Mouse (Mus musculus) gonadal fat pad, adult 2 months (tissue): ENCODE results near the gene Bcdin3d. TPM values are rescaled to one million over a fixed set of nuclear protein-coding genes. Genes with fewer than 3 reads are reported as not detected.
"Not testable (repeated sequence)": the region's sequence is repeated elsewhere in the genome, so short reads cannot be mapped to it uniquely, and the experiment has no call there.

Experiments used
- DNase-seq: peaks from one replicate; pipeline ENCODE4 v3.0.0-alpha.2; 2012; ENCODE audit warnings: low read depth
- polyA plus RNA-seq: library from polyadenylated mRNA; depleted of rRNA; stranded (reverse); fragments of >200 nt; gene quantifications from 2 replicates; pipeline ENCODE4 v1.2.3, GENCODE M21; 2012

Gene Bcdin3d
- polyA plus RNA-seq, 1 experiment = 6.3 TPM

- no peak for DNase-seq
These were observed 542 bp downstream of the Bcdin3d start for GRCm38 (mm10) chr15:99473801-99474575.

GRCm38 (mm10) chr15:99472972-99473371, 1.6 kb downstream of the Bcdin3d start:
- no peak for DNase-seq

- DNase-seq = no peak
These were observed 2.9 kb downstream of the Bcdin3d start for GRCm38 (mm10) chr15:99471677-99472063.

DNA sequence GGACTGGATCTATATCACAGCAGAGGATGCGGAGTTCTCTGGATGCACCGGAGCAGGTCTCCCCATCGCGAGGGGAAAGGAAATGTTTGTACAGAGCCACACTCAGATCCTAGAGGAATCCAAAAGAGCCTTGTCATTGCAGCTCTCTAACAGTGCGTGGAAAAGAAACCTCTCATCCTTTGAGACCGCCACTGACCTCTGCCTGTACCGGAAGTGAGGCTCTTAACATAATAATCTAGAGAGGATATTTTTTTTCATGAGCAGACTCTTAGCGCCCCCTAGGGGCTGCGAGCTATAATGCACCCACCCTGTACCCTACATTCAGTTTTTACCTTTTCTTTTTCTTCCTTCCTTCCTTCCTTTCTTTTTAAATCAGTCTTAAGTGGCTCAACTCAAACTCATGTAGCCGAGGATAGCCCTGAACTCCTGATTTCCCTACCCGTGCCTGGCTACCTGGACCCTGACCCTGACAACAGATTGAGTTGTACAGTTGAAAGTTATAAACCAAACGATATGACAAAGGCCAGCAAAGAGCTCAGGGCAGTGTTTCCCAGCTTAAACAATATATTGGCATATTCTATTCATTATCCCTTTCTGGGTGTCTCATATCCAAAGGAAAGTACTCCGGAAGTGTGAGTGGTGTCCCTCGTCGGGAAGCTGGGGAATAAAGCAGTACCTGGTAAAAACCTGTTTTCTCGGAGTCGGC, 3.4 kb downstream of the Bcdin3d start:
- DNase-seq = no peak

DNA sequence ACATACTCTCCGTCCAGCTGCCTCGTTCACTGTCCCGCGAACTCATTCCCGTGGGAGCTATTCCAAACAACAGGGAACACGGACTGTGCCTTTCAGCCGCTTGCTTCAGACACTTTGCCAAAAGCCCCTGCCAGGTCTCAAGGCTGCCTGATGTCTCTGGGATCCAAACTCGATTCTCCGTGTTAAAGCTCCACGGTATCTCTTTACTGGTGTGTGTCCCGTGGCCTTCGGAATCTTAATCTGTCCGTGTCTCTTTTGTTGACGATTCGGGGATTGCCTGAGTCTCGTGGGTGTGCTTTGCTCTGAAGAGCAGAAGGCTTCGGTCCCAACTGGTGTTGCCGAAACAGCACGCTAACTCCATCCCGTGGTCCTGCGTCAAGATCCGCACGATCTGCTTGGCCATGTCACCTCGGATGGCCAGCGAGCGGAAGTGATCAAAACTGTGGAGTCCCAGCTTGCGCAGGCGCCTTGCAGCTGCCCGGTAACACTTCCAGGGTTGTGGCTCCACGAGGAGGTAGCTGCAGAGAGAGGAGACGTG, 4.2 kb downstream of the Bcdin3d start:
- DNase-seq = no peak

GRCm38 (mm10) chr15:99469736-99470135, 4.8 kb downstream of the Bcdin3d start:
- no peak for DNase-seq

GRCm38 (mm10) chr15:99469067-99469466, 5.5 kb downstream of the Bcdin3d start:
- no peak for DNase-seq

DNA sequence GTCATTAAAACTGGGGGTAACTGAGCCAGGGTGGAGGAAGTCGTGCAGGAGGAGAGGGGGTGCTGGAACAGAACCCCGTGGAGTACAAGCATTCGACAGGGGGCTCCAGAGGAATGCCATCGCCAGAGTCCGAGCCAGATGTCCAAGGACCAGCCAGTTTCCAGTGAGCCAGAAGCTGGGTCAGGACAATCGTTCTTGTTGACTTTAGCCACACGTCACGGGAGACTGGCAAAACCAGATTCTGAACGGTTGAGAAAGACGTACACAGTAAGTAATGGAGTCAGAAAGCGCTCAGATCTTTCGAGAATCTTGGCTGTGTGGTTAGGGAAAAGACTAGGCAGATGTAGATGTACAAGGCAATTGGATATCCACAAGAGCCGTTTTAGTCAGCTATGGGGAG, 11.3 kb downstream of the Bcdin3d start:
- no peak for DNase-seq

- DNase-seq = no peak
These were observed 16.7 kb downstream of the Bcdin3d start, which contains the start of gene Nckap5l for GRCm38 (mm10) chr15:99457606-99458401. Nckap5l (minus strand) TSS chr15:99457748.

GRCm38 (mm10) chr15:99456963-99457605, 17.4 kb downstream of the Bcdin3d start:
- DNase-seq = no peak

- DNase-seq = no peak
These were observed 18.1 kb downstream of the Bcdin3d start for GRCm38 (mm10) chr15:99456338-99456962.

DNA sequence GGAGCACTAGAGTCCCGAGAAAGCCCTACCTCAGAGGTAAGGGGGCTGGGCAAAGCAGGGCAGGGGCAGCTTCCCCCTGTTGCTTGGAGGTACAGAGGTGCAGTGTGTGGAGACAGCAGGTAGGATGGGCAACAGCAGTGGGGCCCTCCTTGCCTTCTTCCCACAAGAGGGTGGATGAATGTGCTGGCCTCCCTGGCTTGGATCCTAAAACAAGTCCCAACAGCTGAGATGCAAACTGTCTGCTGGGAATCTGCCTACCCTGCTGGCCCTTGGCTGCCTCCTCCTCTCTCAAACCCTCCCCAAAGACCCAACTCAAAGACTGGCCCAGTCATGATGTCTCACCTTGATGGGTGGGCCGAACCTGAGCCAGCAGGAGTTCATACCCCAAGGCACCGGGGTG, 19.1 kb downstream of the Bcdin3d start:
- DNase-seq = no peak

GRCm38 (mm10) chr15:99454585-99455279, 19.8 kb downstream of the Bcdin3d start:
- DNase-seq = no peak

GRCm38 (mm10) chr15:99453153-99453900, 21.2 kb downstream of the Bcdin3d start:
- DNase-seq = no peak

GRCm38 (mm10) chr15:99449751-99450280, 24.7 kb downstream of the Bcdin3d start:
- no peak for DNase-seq

DNA sequence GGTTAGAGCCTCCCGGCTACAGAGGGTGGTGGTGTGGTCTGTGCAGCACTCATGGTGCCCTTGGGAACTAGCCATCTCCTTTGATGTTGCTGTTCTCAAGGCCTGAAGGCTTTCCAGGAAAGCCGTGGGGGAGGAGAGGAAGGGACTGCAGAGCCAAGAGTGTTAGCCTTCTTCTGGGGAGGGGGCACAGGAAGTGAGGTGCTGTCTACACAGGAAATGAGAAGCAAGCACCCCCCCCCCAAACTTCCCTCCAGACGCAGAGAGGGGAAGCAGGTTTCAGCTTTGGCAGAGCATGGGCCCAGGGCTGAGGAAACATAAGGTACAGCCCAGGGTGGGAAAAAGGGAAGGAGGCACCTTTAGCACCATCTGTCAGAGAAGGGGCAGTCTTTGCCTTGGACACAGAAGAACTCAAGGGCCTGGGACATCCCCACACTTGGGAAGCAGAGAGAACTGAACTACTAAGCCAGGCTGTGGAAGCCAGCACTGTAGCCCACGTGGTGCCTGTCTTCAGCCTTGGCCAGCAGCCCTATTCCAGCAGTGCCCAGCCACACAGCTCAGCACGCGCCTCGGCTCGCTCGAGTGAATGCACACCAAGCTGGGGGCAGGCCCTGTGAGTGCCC, 25.3 kb downstream of the Bcdin3d start:
- DNase-seq = no peak

DNA sequence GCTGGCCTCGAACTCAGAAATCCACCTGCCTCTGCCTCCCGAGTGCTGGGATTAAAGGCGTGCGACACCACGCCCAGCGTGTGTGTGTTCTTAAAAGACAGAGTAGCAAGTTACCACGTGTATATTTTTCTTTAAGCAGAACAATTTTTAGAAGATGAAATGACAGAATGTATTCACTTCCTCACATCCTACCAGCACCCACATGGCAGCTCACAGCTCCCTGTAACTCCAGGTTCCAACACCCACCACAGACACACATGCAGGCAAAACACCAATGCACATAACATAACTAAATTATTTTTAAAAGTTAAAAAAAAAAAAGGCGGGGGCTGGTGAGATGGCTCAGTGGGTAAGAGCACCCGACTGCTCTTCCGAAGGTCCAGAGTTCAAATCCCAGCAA, 28.4 kb downstream of the Bcdin3d start:
- DNase-seq = not testable (repeated sequence)

DNA sequence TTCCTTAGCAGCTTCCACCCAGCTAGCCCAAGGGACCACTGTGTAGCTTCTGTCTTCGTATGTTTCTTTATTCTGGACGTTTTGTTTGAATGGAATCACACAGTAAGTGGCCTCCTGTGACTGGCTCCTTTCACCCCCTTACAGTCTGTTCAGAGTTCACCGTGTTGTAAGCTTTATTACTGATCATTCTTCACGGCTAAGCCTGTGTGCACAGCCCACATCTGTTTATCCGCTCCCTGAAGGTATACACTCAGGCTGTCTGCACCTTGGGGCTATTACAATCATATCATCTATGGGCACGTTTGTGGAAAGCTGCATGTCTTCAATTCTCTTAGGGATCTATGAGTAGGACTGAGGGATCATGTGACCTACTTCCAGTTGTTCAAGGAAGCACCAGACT, 29.0 kb downstream of the Bcdin3d start:
- no peak for DNase-seq

- DNase-seq = no peak
These were observed 32.2 kb downstream of the Bcdin3d start for GRCm38 (mm10) chr15:99442358-99442757.
